Mouse (Mus musculus) myocyte (in vitro differentiated cells): Measurements from ENCODE around the gene Cers6. TPM values are rescaled to one million over a fixed set of nuclear protein-coding genes. Genes with fewer than 3 reads are reported as not detected.
A peak's percentile ranks its signal among the peaks of the same experiment; 100 is the strongest.

ENCODE experiments used
- H3K27me3 ChIP-seq: one replicate; pipeline ENCODE4 v1.6.1; 2011; ENCODE audit not compliant: control insufficient read depth, insufficient read depth, insufficient read length
- H3K36me3 ChIP-seq: one replicate; pipeline ENCODE4 v1.6.1; 2011; ENCODE audit not compliant: control insufficient read depth, insufficient read depth
- H3K4me2 ChIP-seq: one replicate; pipeline ENCODE4 v1.6.1; 2011; ENCODE audit warnings: low read depth, control low read depth
- H3K4me3 ChIP-seq: one replicate; pipeline ENCODE4 v1.5.1; 2011; ENCODE audit warnings: mild to moderate bottlenecking, control low read depth, moderate library complexity
- H3K79me2 ChIP-seq: one replicate; pipeline ENCODE4 v1.6.1; 2011; ENCODE audit not compliant: control insufficient read depth, insufficient read depth
- H3ac ChIP-seq: one replicate; pipeline ENCODE4 v1.6.1; 2011; ENCODE audit not compliant: control insufficient read depth, insufficient read length
- CEBPB ChIP-seq: IDR thresholded peaks from 2 replicates; pipeline ENCODE4 v1.6.1; 2011; ENCODE audit warnings: mild to moderate bottlenecking, moderate library complexity; ENCODE audit not compliant: poor library complexity, insufficient read depth, severe bottlenecking
- E2F4 ChIP-seq: IDR thresholded peaks from one replicate; pipeline ENCODE4 v1.6.1; 2011; ENCODE audit warnings: mild to moderate bottlenecking, control low read depth, moderate library complexity; ENCODE audit not compliant: insufficient read depth
- MAX ChIP-seq: IDR thresholded peaks from one replicate; pipeline ENCODE4 v1.6.1; 2011; ENCODE audit warnings: low read depth, mild to moderate bottlenecking, control low read depth
- MYOD1 ChIP-seq, 3 experiments: IDR thresholded peaks; one replicate each; pipeline ENCODE4 v1.6.1; 2011; ENCODE audit warnings: control low read depth in 2 of 3, low read depth in 2 of 3, mild to moderate bottlenecking in 2 of 3, moderate library complexity in 1 of 3; ENCODE audit not compliant: insufficient read length in 2 of 3, control insufficient read depth in 1 of 3
- MYOG ChIP-seq, 3 experiments: IDR thresholded peaks; one replicate each; pipeline ENCODE4 v1.6.1; 2011; ENCODE audit warnings: control low read depth in 2 of 3, low read depth in 2 of 3, mild to moderate bottlenecking in 2 of 3; ENCODE audit not compliant: insufficient read length in 2 of 3, control insufficient read depth in 1 of 3, insufficient read depth in 1 of 3
- POLR2A ChIP-seq: IDR thresholded peaks from one replicate; pipeline ENCODE4 v1.6.1; 2011; ENCODE audit warnings: low read depth, mild to moderate bottlenecking, control low read depth, moderate library complexity; ENCODE audit not compliant: insufficient read length
- POLR2AphosphoS2 ChIP-seq: IDR thresholded peaks from one replicate; pipeline ENCODE4 v1.6.1; 2011; ENCODE audit warnings: low read depth, control low read depth; ENCODE audit not compliant: insufficient read length
- REST ChIP-seq: IDR thresholded peaks from one replicate; pipeline ENCODE4 v1.6.1; 2011; ENCODE audit warnings: mild to moderate bottlenecking, control low read depth, moderate library complexity; ENCODE audit not compliant: insufficient read depth, insufficient read length
- SRF ChIP-seq: IDR thresholded peaks from one replicate; pipeline ENCODE4 v1.6.1; 2011; ENCODE audit warnings: low read depth; ENCODE audit not compliant: control insufficient read depth, insufficient read length
- TCF12 ChIP-seq: IDR thresholded peaks from one replicate; pipeline ENCODE4 v1.6.1; 2011; ENCODE audit warnings: mild to moderate bottlenecking, control low read depth; ENCODE audit not compliant: poor library complexity, insufficient read depth, severe bottlenecking
- TCF3 ChIP-seq: IDR thresholded peaks from one replicate; pipeline ENCODE4 v1.6.1; 2011; ENCODE audit warnings: low read depth, control low read depth; ENCODE audit not compliant: insufficient read length
- USF1 ChIP-seq: IDR thresholded peaks from one replicate; pipeline ENCODE4 v1.6.1; 2011; ENCODE audit warnings: low read depth, mild to moderate bottlenecking, control low read depth, moderate library complexity
- polyA plus RNA-seq: library from polyadenylated mRNA; unstranded; fragments of >200 nt; fragmentation: generic; extraction: Trizol; gene quantifications from one replicate; pipeline ENCODE4 v1.2.1, GENCODE M21; 2012; ENCODE audit warnings: missing spikeins

Cers6 gene
- polyA plus RNA-seq, 1 experiment: 16.5 TPM

DNA sequence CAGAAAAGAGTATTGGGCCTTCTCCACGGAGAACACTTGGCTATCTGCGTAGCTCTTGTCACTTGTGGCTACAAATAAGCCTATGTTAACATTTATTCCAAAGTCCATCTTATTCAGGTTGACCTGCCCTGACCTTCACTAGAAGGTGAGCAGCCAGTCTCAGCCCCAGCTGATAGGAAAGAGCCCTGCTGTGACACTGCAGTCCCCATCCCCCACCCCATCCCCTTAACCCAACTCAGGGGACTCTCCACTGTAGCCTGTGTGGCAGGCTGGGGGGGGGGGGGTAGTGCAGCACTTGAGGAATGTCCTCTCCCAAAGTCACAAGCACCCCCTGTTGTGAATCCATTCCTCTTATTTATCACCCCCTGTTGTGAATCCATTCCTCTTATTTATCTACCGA, 270.8 kb downstream of the Cers6 start:
- no peaks in the 10 kb centered on the region for H3K27me3 ChIP-seq
- H3K4me3 ChIP-seq: no peak overlapping the region
- H3K4me2 ChIP-seq: no peak overlapping the region
- no peaks in the 10 kb centered on the region for H3K36me3 ChIP-seq
- H3K79me2 ChIP-seq: no peaks in the 10 kb centered on the region
- no peak for TF ChIP-seq REST
- no peak for TF ChIP-seq POLR2A
- TF ChIP-seq CEBPB: no peak
- TF ChIP-seq SRF: no peak
- TF ChIP-seq TCF12: no peak
- TF ChIP-seq POLR2AphosphoS2: no peak
- TF ChIP-seq E2F4: no peak
- TF ChIP-seq USF1: no peak
- no peak for TF ChIP-seq MYOD1 (IDR thresholded peaks at IDR 0.05; ENCODE audit: control insufficient read depth in 1 of 3, insufficient read length in 2 of 3, low read depth in 2 of 3)
- H3ac ChIP-seq: no peak overlapping the region

DNA sequence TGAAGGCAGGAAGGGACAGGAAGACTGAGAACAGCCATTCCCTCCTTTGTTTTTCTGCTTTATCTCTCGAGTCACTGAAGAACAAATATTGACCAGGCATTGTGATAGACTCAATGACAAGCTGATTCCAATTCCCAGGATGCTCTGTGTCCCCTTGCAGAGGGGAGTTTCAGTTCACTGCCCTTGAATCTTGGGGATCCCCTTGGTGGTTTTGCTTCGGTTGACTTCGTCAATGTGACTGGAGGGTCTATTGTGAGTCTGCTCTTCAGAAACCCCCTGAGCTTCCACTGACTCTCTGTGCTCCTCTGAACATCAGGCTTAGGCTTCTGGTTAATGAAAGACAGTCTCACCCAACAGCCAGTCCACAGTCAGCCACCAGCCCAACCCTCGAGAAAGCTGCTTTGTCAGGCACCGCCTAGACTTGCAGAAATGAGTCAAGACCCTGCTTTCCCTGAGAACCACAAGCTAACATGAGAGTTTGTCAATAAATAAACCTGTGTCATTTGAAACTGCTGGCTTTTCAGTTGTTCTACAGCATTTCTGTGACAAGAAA, 271.3 kb downstream of the Cers6 start:
- H3ac ChIP-seq: no peak overlapping the region
- H3K79me2 ChIP-seq: no peaks in the 10 kb centered on the region
- H3K36me3 ChIP-seq: no peaks in the 10 kb centered on the region
- H3K27me3 ChIP-seq: no peaks in the 10 kb centered on the region
- TF ChIP-seq MAX (no peak), MYOG (IDR thresholded peaks at IDR 0.05; ENCODE audit: control insufficient read depth in 1 of 3, insufficient read depth in 1 of 3, insufficient read length in 2 of 3, low read depth in 2 of 3) (no peak), E2F4 (no peak), POLR2A (no peak), SRF (no peak), USF1 (no peak), MYOD1 (IDR thresholded peaks at IDR 0.05; ENCODE audit: control insufficient read depth in 1 of 3, insufficient read length in 2 of 3, low read depth in 2 of 3) (no peak), TCF3 (no peak), REST (no peak), POLR2AphosphoS2 (no peak)
- H3K4me2 ChIP-seq: no peak overlapping the region
- H3K4me3 ChIP-seq: no peak overlapping the region

DNA sequence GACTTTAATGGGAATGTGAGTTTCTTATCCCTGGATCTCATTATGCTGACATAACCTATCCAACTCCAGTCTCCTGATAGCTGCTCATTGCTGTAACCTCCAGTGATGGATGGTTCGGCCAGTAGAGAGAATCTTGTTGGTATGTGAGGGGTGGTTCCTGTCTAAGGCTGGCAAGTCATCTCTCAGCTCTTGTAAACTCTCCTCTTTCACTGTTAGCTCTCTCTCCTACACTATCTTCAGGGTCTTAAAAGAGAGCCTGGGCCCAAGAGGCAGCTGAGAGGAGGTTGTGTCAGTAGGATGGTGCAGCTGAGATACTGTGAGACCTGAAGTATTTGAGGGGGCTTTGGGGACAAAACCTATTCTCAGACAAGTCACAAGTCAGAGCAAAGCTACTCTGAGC, 272.9 kb downstream of the Cers6 start:
- H3K27me3 ChIP-seq: no peaks in the 10 kb centered on the region

DNA sequence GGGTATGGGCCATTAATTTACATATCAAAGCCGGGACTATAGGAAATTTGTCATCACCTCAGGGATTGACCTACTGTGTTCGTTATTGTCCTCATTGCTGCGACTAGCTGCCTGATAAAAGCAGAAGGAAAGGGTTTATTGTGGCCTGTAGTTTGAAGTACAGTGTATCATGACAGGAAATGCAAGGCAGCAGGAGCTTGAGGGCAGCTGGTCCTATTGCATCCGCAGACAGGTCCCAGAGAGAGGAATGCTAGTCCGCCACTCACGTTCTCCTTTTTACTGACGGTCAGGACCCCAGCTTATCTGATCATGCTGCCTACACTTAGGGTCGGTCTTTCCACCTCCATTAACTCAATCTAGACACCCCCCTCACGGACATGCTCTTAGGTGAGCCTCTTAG, 273.7 kb downstream of the Cers6 start:
- no peak overlapping the region for H3K4me2 ChIP-seq
- no peaks in the 10 kb centered on the region for H3K36me3 ChIP-seq
- H3K27me3 ChIP-seq: no peaks in the 10 kb centered on the region
- H3ac ChIP-seq: no peak overlapping the region
- no peaks in the 10 kb centered on the region for H3K79me2 ChIP-seq
- no peak overlapping the region for H3K4me3 ChIP-seq
- TF ChIP-seq MAX (no peak), USF1 (no peak), SRF (no peak), TCF3 (no peak), TCF12 (no peak), POLR2A (no peak), REST (no peak), MYOD1 (IDR thresholded peaks at IDR 0.05; ENCODE audit: control insufficient read depth in 1 of 3, insufficient read length in 2 of 3, low read depth in 2 of 3) (no peak), E2F4 (no peak), POLR2AphosphoS2 (no peak), MYOG (IDR thresholded peaks at IDR 0.05; ENCODE audit: control insufficient read depth in 1 of 3, insufficient read depth in 1 of 3, insufficient read length in 2 of 3, low read depth in 2 of 3) (no peak), CEBPB (no peak)

More for the DNA sequence above, 272.9 kb downstream of the Cers6 start:
- no peak overlapping the region for H3K4me2 ChIP-seq
- H3ac ChIP-seq: no peak overlapping the region
- no peak for TF ChIP-seq MYOD1 (IDR thresholded peaks at IDR 0.05; ENCODE audit: control insufficient read depth in 1 of 3, insufficient read length in 2 of 3, low read depth in 2 of 3)
- TF ChIP-seq REST: no peak
- H3K4me3 ChIP-seq: no peak overlapping the region
- H3K79me2 ChIP-seq: no peaks in the 10 kb centered on the region
- H3K36me3 ChIP-seq: no peaks in the 10 kb centered on the region

DNA sequence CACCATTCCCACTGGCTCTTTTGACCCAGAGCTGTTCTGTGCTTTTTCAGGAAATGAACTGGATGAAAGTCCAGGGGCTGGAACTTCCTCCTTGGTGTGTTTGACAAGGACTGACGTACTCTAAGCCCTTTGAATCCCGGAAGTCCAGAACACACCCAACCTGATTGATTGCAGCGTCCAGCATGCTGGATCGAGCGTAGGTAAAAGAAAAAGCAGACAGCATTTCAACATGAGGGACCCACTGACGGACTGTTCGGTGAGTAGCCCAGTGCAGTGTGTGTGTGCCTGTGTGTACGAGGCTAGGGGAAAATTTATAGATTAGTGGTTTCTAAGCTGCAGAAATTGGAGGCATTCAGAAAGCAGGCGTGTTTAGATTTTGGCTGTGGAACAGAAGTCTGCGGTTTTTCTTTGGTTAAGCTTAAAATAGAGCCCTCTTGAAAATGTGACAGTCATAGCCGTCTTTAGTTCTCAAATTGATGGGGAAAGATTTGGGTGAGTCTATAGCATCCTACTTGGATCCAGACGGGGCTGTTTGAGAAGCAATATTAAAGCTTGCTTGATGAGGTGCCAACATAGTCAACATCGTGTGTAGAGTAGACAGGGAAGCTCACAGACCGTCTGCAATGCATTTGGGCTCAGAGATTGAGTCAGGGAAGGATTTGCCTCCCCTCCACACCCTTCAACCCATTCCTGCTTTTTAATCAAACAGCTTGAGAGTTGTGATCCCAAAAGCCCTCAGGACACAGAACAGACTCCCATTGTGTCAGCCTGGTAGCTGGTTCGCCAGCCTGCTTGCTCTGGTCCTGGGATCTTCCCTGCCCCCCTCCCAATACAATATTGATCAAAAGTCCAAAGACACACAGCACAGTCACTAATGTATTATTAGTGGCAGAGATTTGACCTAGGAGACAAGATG, 274.7 kb downstream of the Cers6 start, which contains the start of gene Nostrin:
TSS of gene Nostrin (plus strand) at position 140 of the 916 bp plus-strand sequence.
- Histone ChIP-seq H3K4me2 (peak within 1 kb of the TSS; percentile 40), H3K36me3 (no peaks in the 10 kb centered on the region), H3K4me3 (no peak within 1 kb of the TSS), H3K27me3 (no peaks in the 10 kb centered on the region), H3ac (no peak within 1 kb of the TSS), H3K79me2 (no peaks in the 10 kb centered on the region)
- no peak for TF ChIP-seq USF1
- no peak for TF ChIP-seq REST
- no peak for TF ChIP-seq CEBPB
- no peak for TF ChIP-seq MYOG (IDR thresholded peaks at IDR 0.05; ENCODE audit: control insufficient read depth in 1 of 3, insufficient read depth in 1 of 3, insufficient read length in 2 of 3, low read depth in 2 of 3)
- no peak for TF ChIP-seq POLR2A
- TF ChIP-seq MYOD1 (IDR thresholded peaks at IDR 0.05; ENCODE audit: control insufficient read depth in 1 of 3, insufficient read length in 2 of 3, low read depth in 2 of 3): no peak
- no peak for TF ChIP-seq E2F4
- TF ChIP-seq TCF12: no peak
- TF ChIP-seq SRF: no peak
- no peak for TF ChIP-seq MAX
